Mouse (Mus musculus): ENCODE results near the gene Lrmda. TPM values are rescaled to one million over a fixed set of nuclear protein-coding genes. Genes with fewer than 3 reads are reported as not detected.

Gene Lrmda
- polyA plus RNA-seq, 1 experiment from 2014 or later: 0.66 TPM

- Histone ChIP-seq H3K36me3 (ENCODE audit: control insufficient read depth, insufficient read depth, low read length) (no peaks in the 10 kb centered on the region), H3K9ac (ENCODE audit: low read length) (no peak overlapping the region), H3K27me3 (ENCODE audit: control insufficient read depth, insufficient read depth, low read length) (no peaks in the 10 kb centered on the region), H3K4me2 (ENCODE audit: low read depth) (no peak overlapping the region), H3K27ac (ENCODE audit: low read depth, low read length) (no peak overlapping the region), H3K9me3 (ENCODE audit: control insufficient read depth, low read length) (peaks cover 7% of the 10 kb centered on the region), H3K4me3 (ENCODE audit: low read depth, low read length) (no peak overlapping the region), H3K4me1 (ENCODE audit: control insufficient read depth, insufficient read depth, low read length) (peaks cover 18% of the 10 kb centered on the region)
- 35% methylated on average over 8 of the region's 8 CpGs for WGBS
- ATAC-seq (ENCODE audit: insufficient read depth, low FRiP score, low TSS enrichment): no peak
- DNase-seq (ENCODE audit: low spot score): no peak
Measured at GRCm38 (mm10) chr14:22089866-22090470, 70.5 kb downstream of the Lrmda start.

GRCm38 (mm10) chr14:22090778-22091211 is 71.3 kb downstream of the Lrmda start:
- DNase-seq (ENCODE audit: low spot score): no peak
- Histone ChIP-seq H3K4me2 (ENCODE audit: low read depth) (no peak overlapping the region), H3K4me3 (ENCODE audit: low read depth, low read length) (no peak overlapping the region), H3K9me3 (ENCODE audit: control insufficient read depth, low read length) (peaks cover 7% of the 10 kb centered on the region), H3K27me3 (ENCODE audit: control insufficient read depth, insufficient read depth, low read length) (no peaks in the 10 kb centered on the region), H3K36me3 (ENCODE audit: control insufficient read depth, insufficient read depth, low read length) (no peaks in the 10 kb centered on the region), H3K4me1 (ENCODE audit: control insufficient read depth, insufficient read depth, low read length) (peaks cover 18% of the 10 kb centered on the region), H3K27ac (ENCODE audit: low read depth, low read length) (no peak overlapping the region; the same call in 1 of the 2 replicates), H3K9ac (ENCODE audit: low read length) (no peak overlapping the region)
- no peak for ATAC-seq (ENCODE audit: insufficient read depth, low FRiP score, low TSS enrichment)
- WGBS: 28% methylated on average over 5 of the region's 5 CpGs

GRCm38 (mm10) chr14:22091306-22091705 is 71.8 kb downstream of the Lrmda start:
- ATAC-seq (ENCODE audit: insufficient read depth, low FRiP score, low TSS enrichment) (no peak), DNase-seq (ENCODE audit: low spot score) (no peak)
- H3K4me3 ChIP-seq (ENCODE audit: low read depth, low read length): no peak overlapping the region
- H3K27ac ChIP-seq (ENCODE audit: low read depth, low read length): no peak overlapping the region
- H3K4me2 ChIP-seq (ENCODE audit: low read depth): no peak overlapping the region
- peaks cover 18% of the 10 kb centered on the region for H3K4me1 ChIP-seq (ENCODE audit: control insufficient read depth, insufficient read depth, low read length)
- WGBS: 56% methylated on average over 4 of the region's 4 CpGs
- no peaks in the 10 kb centered on the region for H3K27me3 ChIP-seq (ENCODE audit: control insufficient read depth, insufficient read depth, low read length)
- H3K9ac ChIP-seq (ENCODE audit: low read length): no peak overlapping the region
- peaks cover 7% of the 10 kb centered on the region for H3K9me3 ChIP-seq (ENCODE audit: control insufficient read depth, low read length)
- H3K36me3 ChIP-seq (ENCODE audit: control insufficient read depth, insufficient read depth, low read length): no peaks in the 10 kb centered on the region

- 42% methylated on average over 8 of the region's 8 CpGs for WGBS
- DNase-seq (ENCODE audit: low spot score): no peak
- peaks cover 18% of the 10 kb centered on the region for H3K4me1 ChIP-seq (ENCODE audit: control insufficient read depth, insufficient read depth, low read length)
Measured at GRCm38 (mm10) chr14:22093124-22093523, 73.6 kb downstream of the Lrmda start.

GRCm38 (mm10) chr14:22101961-22102805 is 82.7 kb downstream of the Lrmda start:
- H3K36me3 ChIP-seq (ENCODE audit: control insufficient read depth, insufficient read depth, low read length): no peaks in the 10 kb centered on the region
- 0 out of 2 replicates have a peak, but pooled peaks cover 3% of the 10 kb centered on the region for H3K4me1 ChIP-seq (ENCODE audit: control insufficient read depth, insufficient read depth, low read length)
- ATAC-seq (ENCODE audit: insufficient read depth, low FRiP score, low TSS enrichment): no peak
- no peak overlapping the region for H3K9ac ChIP-seq (ENCODE audit: low read length)
- no peaks in the 10 kb centered on the region for H3K9me3 ChIP-seq (ENCODE audit: control insufficient read depth, low read length)
- no peak overlapping the region for H3K4me3 ChIP-seq (ENCODE audit: low read depth, low read length)
- no peak for DNase-seq (ENCODE audit: low spot score)
- no peak overlapping the region for H3K4me2 ChIP-seq (ENCODE audit: low read depth)
- H3K27me3 ChIP-seq (ENCODE audit: control insufficient read depth, insufficient read depth, low read length): no peaks in the 10 kb centered on the region
- WGBS: 91% methylated on average over 14 of the region's 14 CpGs
- no peak overlapping the region for H3K27ac ChIP-seq (ENCODE audit: low read depth, low read length)

More at GRCm38 (mm10) chr14:22093124-22093523, 73.6 kb downstream of the Lrmda start:
- Histone ChIP-seq H3K27me3 (ENCODE audit: control insufficient read depth, insufficient read depth, low read length) (no peaks in the 10 kb centered on the region), H3K4me3 (ENCODE audit: low read depth, low read length) (no peak overlapping the region), H3K4me2 (ENCODE audit: low read depth) (no peak overlapping the region), H3K27ac (ENCODE audit: low read depth, low read length) (no peak overlapping the region), H3K9ac (ENCODE audit: low read length) (no peak overlapping the region), H3K9me3 (ENCODE audit: control insufficient read depth, low read length) (peaks cover 5% of the 10 kb centered on the region), H3K36me3 (ENCODE audit: control insufficient read depth, insufficient read depth, low read length) (no peaks in the 10 kb centered on the region)
- peak; percentile 68; the same call in 1 of the 2 replicates for ATAC-seq (ENCODE audit: insufficient read depth, low FRiP score, low TSS enrichment)

GRCm38 (mm10) chr14:22105855-22106254 is 86.3 kb downstream of the Lrmda start:
- H3K36me3 ChIP-seq (ENCODE audit: control insufficient read depth, insufficient read depth, low read length): no peaks in the 10 kb centered on the region
- no peaks in the 10 kb centered on the region for H3K27me3 ChIP-seq (ENCODE audit: control insufficient read depth, insufficient read depth, low read length)
- no peak overlapping the region for H3K9ac ChIP-seq (ENCODE audit: low read length)
- WGBS: 27% methylated on average over 4 of the region's 4 CpGs
- H3K4me1 ChIP-seq (ENCODE audit: control insufficient read depth, insufficient read depth, low read length): 0 out of 2 replicates have a peak, but pooled peaks cover 3% of the 10 kb centered on the region
- no peak for ATAC-seq (ENCODE audit: insufficient read depth, low FRiP score, low TSS enrichment)
- no peak overlapping the region for H3K4me2 ChIP-seq (ENCODE audit: low read depth)
- no peak overlapping the region for H3K27ac ChIP-seq (ENCODE audit: low read depth, low read length)
- H3K4me3 ChIP-seq (ENCODE audit: low read depth, low read length): no peak overlapping the region
- DNase-seq (ENCODE audit: low spot score): no peak
- H3K9me3 ChIP-seq (ENCODE audit: control insufficient read depth, low read length): no peaks in the 10 kb centered on the region

- H3K9me3 ChIP-seq (ENCODE audit: control insufficient read depth, low read length): no peaks in the 10 kb centered on the region
- WGBS: 76% methylated on average over 3 of the region's 3 CpGs
- no peak for DNase-seq (ENCODE audit: low spot score)
- H3K4me1 ChIP-seq (ENCODE audit: control insufficient read depth, insufficient read depth, low read length): 0 out of 2 replicates have a peak, but pooled peaks cover 3% of the 10 kb centered on the region
- ATAC-seq (ENCODE audit: insufficient read depth, low FRiP score, low TSS enrichment): no peak
- no peak overlapping the region for H3K4me2 ChIP-seq (ENCODE audit: low read depth)
- no peak overlapping the region for H3K4me3 ChIP-seq (ENCODE audit: low read depth, low read length)
- no peak overlapping the region for H3K9ac ChIP-seq (ENCODE audit: low read length)
- H3K27ac ChIP-seq (ENCODE audit: low read depth, low read length): no peak overlapping the region
- no peaks in the 10 kb centered on the region for H3K27me3 ChIP-seq (ENCODE audit: control insufficient read depth, insufficient read depth, low read length)
- no peaks in the 10 kb centered on the region for H3K36me3 ChIP-seq (ENCODE audit: control insufficient read depth, insufficient read depth, low read length)
Measured at GRCm38 (mm10) chr14:22106777-22107176, 87.3 kb downstream of the Lrmda start.

- H3K4me1 ChIP-seq (ENCODE audit: control insufficient read depth, insufficient read depth, low read length): peaks cover 3% of the 10 kb centered on the region
- no peaks in the 10 kb centered on the region for H3K36me3 ChIP-seq (ENCODE audit: control insufficient read depth, insufficient read depth, low read length)
- no peaks in the 10 kb centered on the region for H3K27me3 ChIP-seq (ENCODE audit: control insufficient read depth, insufficient read depth, low read length)
- no peak overlapping the region for H3K4me2 ChIP-seq (ENCODE audit: low read depth)
- H3K9ac ChIP-seq (ENCODE audit: low read length): no peak overlapping the region
- H3K9me3 ChIP-seq (ENCODE audit: control insufficient read depth, low read length): no peaks in the 10 kb centered on the region
- WGBS: 80% methylated on average over 4 of the region's 4 CpGs
- DNase-seq (ENCODE audit: low spot score): no peak
- no peak for ATAC-seq (ENCODE audit: insufficient read depth, low FRiP score, low TSS enrichment)
- H3K27ac ChIP-seq (ENCODE audit: low read depth, low read length): no peak overlapping the region
- H3K4me3 ChIP-seq (ENCODE audit: low read depth, low read length): no peak overlapping the region
Measured at GRCm38 (mm10) chr14:22109423-22109822, 89.9 kb downstream of the Lrmda start.

Measured in neural tube, embryonic 11.5 days (tissue).